Mouse (Mus musculus) midbrain, embryonic 11.5 days (tissue): ENCODE data around the gene Rpl27a. TPM values are rescaled to one million over a fixed set of nuclear protein-coding genes. Genes with fewer than 3 reads are reported as not detected.

ENCODE experiments used
- ATAC-seq: fragments of 200-750 bp; cut with Nextera tagmentation; 2 replicates; pipeline ENCODE4 v1.8.0; 2017; ENCODE audit warnings: moderate TSS enrichment, moderate library complexity; ENCODE audit not compliant: low FRiP score
- DNase-seq: peaks from one replicate; pipeline ENCODE4 v3.0.0; 2015; ENCODE audit warnings: low spot score; ENCODE audit errors: missing footprints
- H3K27ac ChIP-seq: fragments of 300-500 bp; sonication (generic); 2 replicates; pipeline ENCODE4 v1.5.1; 2014; ENCODE audit warnings: low read depth, low read length
- H3K27me3 ChIP-seq: fragments of 300-500 bp; sonication (generic); 2 replicates; pipeline ENCODE4 v1.6.1; 2014; ENCODE audit warnings: mild to moderate bottlenecking, low read length, moderate library complexity, mixed read lengths; ENCODE audit not compliant: control insufficient read depth, insufficient read depth
- H3K36me3 ChIP-seq: fragments of 300-500 bp; sonication (generic); 2 replicates; pipeline ENCODE4 v1.6.1; 2014; ENCODE audit warnings: mild to moderate bottlenecking, low read length, moderate library complexity, mixed read lengths; ENCODE audit not compliant: control insufficient read depth, insufficient read depth
- H3K4me1 ChIP-seq: fragments of 300-500 bp; sonication (generic); 2 replicates; pipeline ENCODE4 v1.6.1; 2014; ENCODE audit warnings: low read length; ENCODE audit not compliant: control insufficient read depth, insufficient read depth
- H3K4me2 ChIP-seq: fragments of 300-500 bp; sonication (generic); 2 replicates; pipeline ENCODE4 v1.6.1; 2014; ENCODE audit warnings: mild to moderate bottlenecking, moderate library complexity
- H3K4me3 ChIP-seq: fragments of 300-500 bp; sonication (generic); 2 replicates; pipeline ENCODE4 v1.5.1; 2014; ENCODE audit warnings: low read depth, low read length
- H3K9ac ChIP-seq: fragments of 300-500 bp; sonication (generic); 2 replicates; pipeline ENCODE4 v1.6.1; 2014; ENCODE audit warnings: low read length
- H3K9me3 ChIP-seq: fragments of 300-500 bp; sonication (generic); 2 replicates; pipeline ENCODE4 v1.6.1; 2016; ENCODE audit warnings: low read length; ENCODE audit not compliant: control insufficient read depth
- WGBS: fragments of 180-500 bp; shearing (Covaris S2); extraction: QIAGEN DNeasy Blood & Tissue Kit; methylation state at CpG from one replicate; pipeline ENCODE4 v1.1.7; 2014; 5-methylcytosine and 5-hydroxymethylcytosine counted together
- polyA plus RNA-seq: library from polyadenylated mRNA; unstranded; fragments of >200 nt; fragmentation: Nextera tagmentation; extraction: Ambion mirVana; gene quantifications from 2 replicates; pipeline ENCODE4 v1.2.1, GENCODE M21; 2014

The Rpl27a gene
- polyA plus RNA-seq, 1 experiment from 2014 or later, result 116 TPM

DNA sequence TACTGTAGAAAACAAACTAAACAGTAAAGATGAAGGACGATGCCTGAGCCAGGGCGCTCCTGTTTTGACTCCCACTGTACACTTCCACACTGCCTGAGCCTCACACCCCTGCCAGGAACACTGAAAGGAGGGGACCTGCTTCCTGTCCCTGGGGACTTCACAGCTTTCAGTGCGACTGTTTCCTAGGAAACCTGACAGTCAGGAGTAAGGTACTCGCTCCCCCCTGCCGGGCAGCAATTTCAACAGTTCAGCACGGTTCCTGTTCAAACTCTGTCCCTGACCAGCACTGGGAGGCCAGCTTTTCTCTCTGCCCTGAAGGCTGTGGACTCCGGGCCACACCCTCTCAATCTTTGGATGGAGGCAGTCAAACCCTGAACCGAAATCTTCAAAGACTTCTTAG, 11.8 kb upstream of the Rpl27a start:
- peak; percentile 86 for DNase-seq
- Histone ChIP-seq H3K27ac (no peak overlapping the region), H3K4me2 (0 out of 2 replicates have a peak overlapping the region, but pooled peaks have one; percentile 7), H3K27me3 (no peaks in the 10 kb centered on the region), H3K36me3 (no peaks in the 10 kb centered on the region), H3K9me3 (no peaks in the 10 kb centered on the region), H3K4me3 (no peak overlapping the region), H3K4me1 (peaks cover 7% of the 10 kb centered on the region; the same call in 1 of the 2 replicates), H3K9ac (0 out of 2 replicates have a peak overlapping the region, but pooled peaks have one; percentile 1)
- peak; percentile 74 for ATAC-seq
- 3% methylated on average over 8 of the region's 8 CpGs for WGBS

GRCm38 (mm10) chr7:109507572-109507971, 11.4 kb upstream of the Rpl27a start:
- WGBS, result 30% methylated on average over 9 of the region's 9 CpGs
- ATAC-seq, result 0 out of 2 replicates have a peak, but pooled peaks have one; percentile 14
- H3K9me3 ChIP-seq, result no peaks in the 10 kb centered on the region
- H3K36me3 ChIP-seq, result no peaks in the 10 kb centered on the region
- peak; percentile 84 for DNase-seq
- no peaks in the 10 kb centered on the region for H3K27me3 ChIP-seq
- H3K9ac ChIP-seq, result no peak overlapping the region
- no peak overlapping the region for H3K27ac ChIP-seq
- no peak overlapping the region for H3K4me3 ChIP-seq
- H3K4me2 ChIP-seq, result 0 out of 2 replicates have a peak overlapping the region, but pooled peaks have one; percentile 7
- H3K4me1 ChIP-seq, result peaks cover 7% of the 10 kb centered on the region; the same call in 1 of the 2 replicates

- Histone ChIP-seq H3K27me3 (no peaks in the 10 kb centered on the region), H3K4me1 (peaks cover 7% of the 10 kb centered on the region; the same call in 1 of the 2 replicates), H3K36me3 (no peaks in the 10 kb centered on the region), H3K9ac (0 out of 2 replicates have a peak within 1 kb of the TSS, but pooled peaks have one; percentile 1), H3K9me3 (no peaks in the 10 kb centered on the region), H3K27ac (no peak within 1 kb of the TSS), H3K4me3 (no peak within 1 kb of the TSS), H3K4me2 (0 out of 2 replicates have a peak within 1 kb of the TSS, but pooled peaks have one; percentile 7)
- DNase-seq (no peak), ATAC-seq (no peak)
- WGBS, result 80% methylated on average over 4 of the region's 4 CpGs
Measured at GRCm38 (mm10) chr7:109508034-109508433, 10.9 kb upstream of the Rpl27a start, which contains the start of gene Trim66. Gene Trim66, minus strand, starts transcription at chr7:109508134.

DNA sequence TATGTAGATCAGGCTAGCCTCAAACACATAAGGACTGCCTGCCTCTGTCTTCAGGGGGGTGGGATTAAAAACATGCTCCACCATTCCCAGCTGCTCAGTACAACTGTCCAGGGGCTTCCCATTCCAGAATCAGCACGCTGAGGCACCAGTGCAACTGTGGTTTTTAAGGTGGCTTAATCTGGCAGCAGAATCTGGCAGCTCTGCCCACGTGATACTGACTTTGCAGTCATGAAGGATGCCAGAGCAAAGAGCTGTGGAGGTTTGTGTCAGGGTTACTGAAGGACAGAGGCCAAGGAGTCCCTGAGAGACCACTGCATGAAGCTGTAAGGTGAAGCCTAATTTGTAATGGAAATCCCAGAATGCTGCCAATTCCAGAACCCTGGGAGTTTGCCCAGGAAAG, 8.1 kb upstream of the Rpl27a start:
- 87% methylated on average over 2 of the region's 2 CpGs for WGBS
- ATAC-seq, result no peak

GRCm38 (mm10) chr7:109511838-109512237, 7.1 kb upstream of the Rpl27a start:
- Histone ChIP-seq H3K4me2 (no peak overlapping the region), H3K9ac (no peak overlapping the region), H3K27ac (no peak overlapping the region), H3K4me1 (peaks cover 7% of the 10 kb centered on the region; the same call in 1 of the 2 replicates), H3K36me3 (no peaks in the 10 kb centered on the region), H3K4me3 (no peak overlapping the region), H3K27me3 (no peaks in the 10 kb centered on the region), H3K9me3 (no peaks in the 10 kb centered on the region)
- DNase-seq, result peak; percentile 37
- ATAC-seq, result no peak
- WGBS, result 90% methylated on average over 3 of the region's 3 CpGs

More for the DNA sequence above, 8.1 kb upstream of the Rpl27a start:
- H3K27me3 ChIP-seq, result no peaks in the 10 kb centered on the region
- no peak overlapping the region for H3K4me3 ChIP-seq
- no peak overlapping the region for H3K9ac ChIP-seq
- no peak for DNase-seq
- H3K4me1 ChIP-seq, result peaks cover 7% of the 10 kb centered on the region; the same call in 1 of the 2 replicates
- H3K36me3 ChIP-seq, result no peaks in the 10 kb centered on the region
- H3K4me2 ChIP-seq, result no peak overlapping the region
- no peaks in the 10 kb centered on the region for H3K9me3 ChIP-seq
- H3K27ac ChIP-seq, result no peak overlapping the region

DNA sequence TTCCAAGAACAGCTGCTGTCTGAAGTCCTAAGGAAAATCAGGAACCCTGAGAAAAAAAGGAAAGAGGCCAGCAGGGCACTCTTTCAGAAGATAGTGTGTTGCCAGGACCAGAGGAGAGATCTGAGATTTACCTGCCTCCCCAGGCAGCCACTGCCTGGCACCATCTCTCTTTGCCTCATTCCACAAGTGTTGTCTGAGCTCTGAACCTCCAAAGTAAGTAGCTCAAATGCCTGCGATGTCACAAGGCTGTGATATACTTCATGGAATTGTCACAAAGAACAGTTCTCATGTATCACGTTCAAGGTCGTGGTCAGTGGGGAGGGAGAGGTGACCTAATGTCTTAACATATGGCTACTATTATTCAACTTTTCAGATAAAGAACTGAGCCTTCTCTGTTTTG, 2.4 kb upstream of the Rpl27a start:
- H3K4me3 ChIP-seq, result no peak overlapping the region
- ATAC-seq, result no peak
- no peak overlapping the region for H3K4me2 ChIP-seq
- 92% methylated on average over 3 of the region's 3 CpGs for WGBS
- DNase-seq, result no peak
- H3K27me3 ChIP-seq, result no peaks in the 10 kb centered on the region
- H3K4me1 ChIP-seq, result peaks cover 19% of the 10 kb centered on the region
- no peak overlapping the region for H3K27ac ChIP-seq
- no peaks in the 10 kb centered on the region for H3K9me3 ChIP-seq
- H3K9ac ChIP-seq, result no peak overlapping the region
- H3K36me3 ChIP-seq, result peaks cover 2% of the 10 kb centered on the region; the same call in 1 of the 2 replicates

DNA sequence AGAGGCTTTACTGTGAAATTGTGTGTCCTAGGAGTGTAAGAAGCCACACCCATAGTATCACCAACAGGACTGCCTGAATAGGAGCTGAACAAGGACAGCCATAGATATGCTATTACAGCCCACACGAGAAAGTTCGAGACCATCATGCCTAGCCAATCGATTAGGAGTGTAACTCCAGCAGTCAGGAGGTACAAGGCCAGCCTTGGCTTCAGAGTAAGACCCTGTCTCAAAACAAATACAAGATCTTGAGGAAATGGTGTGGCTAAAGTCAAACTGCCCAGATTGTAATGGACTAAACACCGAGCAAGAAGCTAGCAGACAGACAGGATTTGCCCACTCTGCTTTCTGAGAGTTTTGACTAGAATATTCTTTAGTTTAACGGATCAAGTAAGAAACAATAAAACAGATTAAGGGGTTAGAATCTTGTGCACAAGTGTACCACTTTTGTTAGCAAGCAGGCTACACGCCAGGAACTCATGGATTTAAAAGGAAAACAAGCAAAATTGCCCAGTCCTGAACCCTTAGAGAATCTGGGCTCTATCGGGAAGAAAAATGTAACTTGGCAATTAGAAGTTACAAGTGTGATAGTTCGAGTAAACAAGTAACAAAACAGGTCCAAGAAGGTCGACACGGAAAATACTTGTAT, 788 bp upstream of the Rpl27a start:
- ATAC-seq (no peak), DNase-seq (peak; percentile 86)
- Histone ChIP-seq H3K27ac (peak overlapping the region; percentile 94), H3K9ac (peak overlapping the region; percentile 96), H3K9me3 (no peaks in the 10 kb centered on the region), H3K4me1 (peaks cover 19% of the 10 kb centered on the region), H3K27me3 (no peaks in the 10 kb centered on the region), H3K4me3 (peak overlapping the region; percentile 80), H3K36me3 (peaks cover 17% of the 10 kb centered on the region), H3K4me2 (peak overlapping the region; percentile 53)
- 22% methylated on average over 10 of the region's 10 CpGs for WGBS

DNA sequence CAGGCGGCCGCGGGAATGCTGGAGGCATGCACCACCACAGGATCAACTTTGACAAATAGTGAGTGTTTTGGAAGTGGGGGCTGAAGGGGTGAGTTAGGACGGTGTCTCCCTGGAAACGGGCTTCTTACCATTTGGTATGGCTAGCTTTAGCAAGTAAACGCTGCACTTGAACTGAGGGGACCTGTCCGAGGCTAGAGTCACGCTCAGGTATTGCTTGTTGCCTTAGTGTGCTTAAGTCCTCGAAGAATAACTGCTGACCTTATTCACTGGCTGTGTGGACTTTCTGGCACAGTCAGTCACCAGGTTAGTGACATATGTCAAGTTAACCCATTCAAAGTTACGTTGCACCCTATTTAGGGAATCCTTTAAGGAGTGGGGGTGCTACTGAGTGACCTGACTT, 989 bp downstream of the Rpl27a start:
- peaks cover 19% of the 10 kb centered on the region for H3K4me1 ChIP-seq
- no peak for ATAC-seq
- no peaks in the 10 kb centered on the region for H3K9me3 ChIP-seq
- peak overlapping the region; percentile 94; the same call in 1 of the 2 replicates for H3K27ac ChIP-seq
- DNase-seq, result peak; percentile 85
- peak overlapping the region; percentile 96 for H3K9ac ChIP-seq
- peak overlapping the region; percentile 92 for H3K4me2 ChIP-seq
- peak overlapping the region; percentile 80 for H3K4me3 ChIP-seq
- H3K27me3 ChIP-seq, result no peaks in the 10 kb centered on the region
- H3K36me3 ChIP-seq, result peaks cover 26% of the 10 kb centered on the region
- 3% methylated on average over 10 of the region's 10 CpGs for WGBS

DNA sequence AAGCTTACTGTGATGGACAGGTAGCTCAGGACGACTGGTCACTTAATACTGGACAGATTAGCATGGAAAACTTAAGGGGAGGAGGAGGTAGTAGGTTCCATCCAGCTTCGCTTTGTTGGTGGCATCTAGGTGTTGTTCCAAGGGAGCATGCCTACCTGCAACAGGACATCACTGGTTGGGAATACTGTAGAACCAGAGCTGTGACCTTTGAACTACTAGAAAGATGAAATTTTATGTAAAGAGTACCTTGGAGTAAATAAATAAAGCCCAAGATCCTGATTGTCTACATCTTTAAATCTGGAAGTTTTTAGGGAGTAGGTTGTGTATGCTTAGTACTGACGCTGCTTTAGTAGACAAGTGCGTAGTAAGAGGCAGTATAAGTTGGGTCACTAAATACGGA, 3.1 kb downstream of the Rpl27a start:
- peaks cover 26% of the 10 kb centered on the region for H3K36me3 ChIP-seq
- ATAC-seq, result no peak
- DNase-seq, result no peak
- no peak overlapping the region for H3K27ac ChIP-seq
- 80% methylated on average over 5 of the region's 5 CpGs for WGBS
- no peak overlapping the region for H3K4me3 ChIP-seq
- H3K9ac ChIP-seq, result no peak overlapping the region
- H3K9me3 ChIP-seq, result no peaks in the 10 kb centered on the region
- H3K4me2 ChIP-seq, result no peak overlapping the region
- H3K4me1 ChIP-seq, result peaks cover 19% of the 10 kb centered on the region
- no peaks in the 10 kb centered on the region for H3K27me3 ChIP-seq
